In the genomic region with DNA sequence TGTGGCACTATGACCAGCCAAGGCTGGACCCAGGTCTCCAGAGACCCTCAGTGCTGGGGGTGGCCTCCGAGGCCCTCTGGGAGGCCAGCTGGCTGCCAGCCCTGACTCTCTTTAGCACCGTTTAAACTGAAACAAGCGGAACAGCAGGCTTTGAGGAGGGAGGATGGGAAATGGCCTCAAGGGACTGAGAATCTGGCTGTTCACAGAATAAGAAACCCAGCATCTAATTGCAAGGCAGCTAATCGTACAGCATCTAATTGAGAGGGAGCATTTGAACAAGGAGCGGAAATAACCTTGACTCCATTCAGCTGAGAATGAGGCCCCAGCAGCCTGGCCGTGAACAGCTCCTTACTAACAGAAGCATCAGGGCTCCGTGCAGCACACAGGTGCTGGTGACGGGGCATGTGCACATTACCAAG, we compare ENCODE assay signal across 10 mouse cellular contexts.
DNase-seq lines count a peak whose midpoint lies in the region; ATAC-seq lines count a peak whose summit lies in the region.
"Had no signal": no experiment of that assay in that cellular context is flagged by ENCODE, and none has a peak within 500 bp of the region (broad histone marks: within the 10 kb centered on the region; RNA-seq: fewer than 3 reads in every experiment).

No protein-coding gene starts in this region.

- no peaks in the 10 kb centered on the region for H3K36me3 ChIP-seq in embryonic facial prominence, embryonic 15.5 days
- H3K36me3 ChIP-seq in hindbrain, embryonic 14.5 days (replicated peaks; ENCODE audit: control insufficient read depth, insufficient read depth), result no peaks in the 10 kb centered on the region
- no peaks in the 10 kb centered on the region for H3K36me3 ChIP-seq in neural tube, embryonic 13.5 days
- no peaks in the 10 kb centered on the region for H3K36me3 ChIP-seq in liver, embryonic 12.5 days
- H3K36me3 ChIP-seq: liver, embryonic 15.5 days had no signal

- no peak overlapping the region for H3K27ac ChIP-seq in embryonic facial prominence, embryonic 15.5 days (replicated peaks)
- peak overlapping the region; percentile 39 for H3K27ac ChIP-seq in hindbrain, embryonic 14.5 days
- peak overlapping the region; percentile 82 for H3K27ac ChIP-seq in neural tube, embryonic 13.5 days (replicated peaks)
- H3K27ac ChIP-seq in liver, embryonic 12.5 days, result no peak overlapping the region
- H3K27ac ChIP-seq: liver, embryonic 15.5 days had no signal

- peak; percentile 60 for ATAC-seq in embryonic facial prominence, embryonic 15.5 days (ENCODE audit: insufficient number of reproducible peaks, low FRiP score, low TSS enrichment, low read depth)
- peak; percentile 86; the same call in 1 of the 2 replicates for ATAC-seq in hindbrain, embryonic 14.5 days (ENCODE audit: low FRiP score)
- peak; percentile 89 for ATAC-seq in neural tube, embryonic 13.5 days (ENCODE audit: low read depth)
- no peak for ATAC-seq in liver, embryonic 12.5 days
- ATAC-seq: inflammation-experienced regulatory T-cells, adult 6 months had no signal

- DNase-seq in kidney, postnatal 14 days, result peak; percentile 8
- DNase-seq in kidney, adult 8-10 months, result no peak
- DNase-seq in hindbrain, embryonic 14.5 days (ENCODE audit: low spot score), result no peak
- no peak for DNase-seq in lung, adult 18-20 months
- DNase-seq: spleen, adult 18-20 months had no signal

- no peaks in the 10 kb centered on the region for H3K27me3 ChIP-seq in embryonic facial prominence, embryonic 15.5 days
- H3K27me3 ChIP-seq in hindbrain, embryonic 14.5 days (ENCODE audit: control insufficient read depth, insufficient read depth, low read length), result no peaks in the 10 kb centered on the region
- no peaks in the 10 kb centered on the region for H3K27me3 ChIP-seq in neural tube, embryonic 13.5 days
- H3K27me3 ChIP-seq in liver, embryonic 12.5 days (replicated peaks), result no peaks in the 10 kb centered on the region
- H3K27me3 ChIP-seq: liver, embryonic 15.5 days had no signal

- no peak overlapping the region for H3K4me2 ChIP-seq in embryonic facial prominence, embryonic 15.5 days (replicated peaks)
- no peak overlapping the region for H3K4me2 ChIP-seq in hindbrain, embryonic 14.5 days (replicated peaks)
- H3K4me2 ChIP-seq in neural tube, embryonic 13.5 days, result peak overlapping the region; percentile 15
- H3K4me2 ChIP-seq in liver, embryonic 12.5 days, result no peak overlapping the region
- H3K4me2 ChIP-seq: liver, embryonic 15.5 days had no signal

- H3K4me3 ChIP-seq in embryonic facial prominence, embryonic 15.5 days (replicated peaks), result no peak overlapping the region
- no peak overlapping the region for H3K4me3 ChIP-seq in hindbrain, embryonic 14.5 days (replicated peaks; ENCODE audit: low read length)
- no peak overlapping the region for H3K4me3 ChIP-seq in neural tube, embryonic 13.5 days
- H3K4me3 ChIP-seq in liver, embryonic 12.5 days, result no peak overlapping the region
- H3K4me3 ChIP-seq: liver, embryonic 15.5 days had no signal

- H3K9ac ChIP-seq in embryonic facial prominence, embryonic 15.5 days, result no peak overlapping the region
- no peak overlapping the region for H3K9ac ChIP-seq in hindbrain, embryonic 14.5 days
- no peak overlapping the region for H3K9ac ChIP-seq in neural tube, embryonic 13.5 days
- H3K9ac ChIP-seq in liver, embryonic 12.5 days, result no peak overlapping the region
- H3K9ac ChIP-seq: liver, embryonic 15.5 days had no signal

- H3K9me3 ChIP-seq in embryonic facial prominence, embryonic 15.5 days (replicated peaks), result no peaks in the 10 kb centered on the region
- no peaks in the 10 kb centered on the region for H3K9me3 ChIP-seq in hindbrain, embryonic 14.5 days (ENCODE audit: control insufficient read depth, low read length)
- no peaks in the 10 kb centered on the region for H3K9me3 ChIP-seq in neural tube, embryonic 13.5 days
- no peaks in the 10 kb centered on the region for H3K9me3 ChIP-seq in liver, embryonic 12.5 days (replicated peaks)
- H3K9me3 ChIP-seq: liver, embryonic 15.5 days had no signal

- WGBS in embryonic facial prominence, embryonic 15.5 days, result 14% methylated on average over 8 of the region's 8 CpGs
- WGBS in hindbrain, embryonic 14.5 days, result 14% methylated on average over 8 of the region's 8 CpGs
- WGBS in neural tube, embryonic 13.5 days, result 13% methylated on average over 8 of the region's 8 CpGs
- WGBS in liver, embryonic 12.5 days (ENCODE audit: insufficient replicate concordance), result 69% methylated on average over 8 of the region's 8 CpGs

- H3K4me1 ChIP-seq in embryonic facial prominence, embryonic 15.5 days, result 0 out of 2 replicates have a peak, but pooled peaks cover 6% of the 10 kb centered on the region
- H3K4me1 ChIP-seq in hindbrain, embryonic 14.5 days (replicated peaks; ENCODE audit: control insufficient read depth, insufficient read depth, low read length), result peaks cover 18% of the 10 kb centered on the region
- H3K4me1 ChIP-seq in neural tube, embryonic 13.5 days (replicated peaks), result peaks cover 19% of the 10 kb centered on the region
- H3K4me1 ChIP-seq in liver, embryonic 12.5 days, result no peaks in the 10 kb centered on the region
- H3K4me1 ChIP-seq: liver, embryonic 15.5 days had no signal

Comparison
In these comparisons a context has a peak if more than half of its experiments do, and no peak if none do; other contexts are left out.
1. H3K27ac ChIP-seq: peak in hindbrain, embryonic 14.5 days (single experiment) and neural tube, embryonic 13.5 days (single experiment); none in embryonic facial prominence, embryonic 15.5 days (single experiment) and liver, embryonic 12.5 days (single experiment).